Comparison of ENCODE assay signal across 8 mouse cellular contexts in genomic region chr12:86855670-86856069, GRCm38 (mm10). TPM values are rescaled to one million over a fixed set of nuclear protein-coding genes. Genes with fewer than 3 reads are reported as not detected.
DNase-seq lines count a peak whose midpoint lies in the region; ATAC-seq and TF ChIP-seq lines count a peak whose summit lies in the region.

No protein-coding gene starts in this region.

- H3K9ac ChIP-seq in lung, embryonic 14.5 days = peak overlapping the region; percentile 27; the same call in 1 of the 2 replicates
- peak overlapping the region; percentile 20; the same call in 1 of the 2 replicates for H3K9ac ChIP-seq in heart, embryonic 15.5 days
- peak overlapping the region; percentile 40; the same call in 1 of the 2 replicates for H3K9ac ChIP-seq in midbrain, embryonic 16.5 days (ENCODE audit: low read depth, low read length)

- H3K27me3 ChIP-seq in lung, embryonic 14.5 days (ENCODE audit: insufficient read depth, low read length) = no peaks in the 10 kb centered on the region
- no peaks in the 10 kb centered on the region for H3K27me3 ChIP-seq in embryonic facial prominence, embryonic 10.5 days (replicated peaks; ENCODE audit: low read depth, poor library complexity, severe bottlenecking)
- no peaks in the 10 kb centered on the region for H3K27me3 ChIP-seq in heart, embryonic 15.5 days
- H3K27me3 ChIP-seq in midbrain, embryonic 16.5 days (ENCODE audit: control insufficient read depth, insufficient read depth, low read depth, low read length) = no peaks in the 10 kb centered on the region

- H3K36me3 ChIP-seq in lung, embryonic 14.5 days (ENCODE audit: insufficient read depth) = no peaks in the 10 kb centered on the region
- no peaks in the 10 kb centered on the region for H3K36me3 ChIP-seq in embryonic facial prominence, embryonic 10.5 days (replicated peaks)
- no peaks in the 10 kb centered on the region for H3K36me3 ChIP-seq in heart, embryonic 15.5 days
- no peaks in the 10 kb centered on the region for H3K36me3 ChIP-seq in midbrain, embryonic 16.5 days (ENCODE audit: control insufficient read depth, insufficient read depth, low read length)

- intact Hi-C loops in left cerebral cortex, postnatal 4 days (cut with DNase I) = no loop called here

- ATAC-seq in lung, embryonic 14.5 days (ENCODE audit: insufficient read depth) = peak; percentile 82
- peak; percentile 85 for ATAC-seq in heart, embryonic 15.5 days (replicated peaks; ENCODE audit: insufficient number of reproducible peaks, insufficient read depth, low FRiP score, low read depth)
- ATAC-seq in midbrain, embryonic 16.5 days = peak; percentile 68; the same call in 1 of the 2 replicates
- ATAC-seq in inflammation-experienced regulatory T-cells, adult 6 months = no peak
- no peak for ATAC-seq in monocyte, adult 5-6 weeks (replicated peaks; ENCODE audit: insufficient number of reproducible peaks, low FRiP score, low TSS enrichment, poor library complexity, severe bottlenecking)

- H3K9me3 ChIP-seq in lung, embryonic 14.5 days (ENCODE audit: low read depth, low read length) = no peaks in the 10 kb centered on the region
- no peaks in the 10 kb centered on the region for H3K9me3 ChIP-seq in embryonic facial prominence, embryonic 10.5 days
- H3K9me3 ChIP-seq in heart, embryonic 15.5 days (replicated peaks) = no peaks in the 10 kb centered on the region
- no peaks in the 10 kb centered on the region for H3K9me3 ChIP-seq in midbrain, embryonic 16.5 days (replicated peaks; ENCODE audit: control insufficient read depth, low read length, poor library complexity, severe bottlenecking)

- peak; percentile 89 for DNase-seq in lung, embryonic 14.5 days
- DNase-seq in lung, postnatal 25 days (ENCODE audit: low spot score) = no peak
- peak; percentile 83 for DNase-seq in embryonic facial prominence, embryonic 10.5 days (ENCODE audit: low spot score)
- peak; percentile 59 for DNase-seq in left cerebral cortex, postnatal 4 days

- 2% methylated on average over 11 of the region's 11 CpGs for WGBS in lung, embryonic 14.5 days
- 17% methylated on average over 11 of the region's 11 CpGs for WGBS in embryonic facial prominence, embryonic 10.5 days
- WGBS in heart, embryonic 15.5 days = 3% methylated on average over 11 of the region's 11 CpGs
- WGBS in midbrain, embryonic 16.5 days = 9% methylated on average over 11 of the region's 11 CpGs

- H3K4me3 ChIP-seq in lung, embryonic 14.5 days (ENCODE audit: low read depth, low read length) = no peak overlapping the region
- peak overlapping the region; percentile 27; the same call in 1 of the 2 replicates for H3K4me3 ChIP-seq in embryonic facial prominence, embryonic 10.5 days
- H3K4me3 ChIP-seq in heart, embryonic 15.5 days = no peak overlapping the region
- no peak overlapping the region; the same call in 1 of the 2 replicates for H3K4me3 ChIP-seq in midbrain, embryonic 16.5 days (ENCODE audit: low read depth, low read length)

- TF ChIP-seq CTCF in lung, embryonic 14.5 days (IDR thresholded peaks at IDR 0.05; ENCODE audit: low read depth) = no peak

- peak overlapping the region; percentile 48 for H3K4me2 ChIP-seq in lung, embryonic 14.5 days
- peak overlapping the region; percentile 34 for H3K4me2 ChIP-seq in heart, embryonic 15.5 days
- peak overlapping the region; percentile 45 for H3K4me2 ChIP-seq in midbrain, embryonic 16.5 days (ENCODE audit: low read length)

- peak overlapping the region; percentile 19; the same call in 1 of the 2 replicates for H3K27ac ChIP-seq in lung, embryonic 14.5 days (ENCODE audit: low read depth)
- H3K27ac ChIP-seq in embryonic facial prominence, embryonic 10.5 days (replicated peaks) = peak overlapping the region; percentile 73
- peak overlapping the region; percentile 70 for H3K27ac ChIP-seq in heart, embryonic 15.5 days
- peak overlapping the region; percentile 63 for H3K27ac ChIP-seq in midbrain, embryonic 16.5 days (ENCODE audit: low read length)

- H3K4me1 ChIP-seq in lung, embryonic 14.5 days (ENCODE audit: insufficient read depth) = peaks cover 21% of the 10 kb centered on the region
- peaks cover 39% of the 10 kb centered on the region for H3K4me1 ChIP-seq in embryonic facial prominence, embryonic 10.5 days
- H3K4me1 ChIP-seq in heart, embryonic 15.5 days (replicated peaks) = peaks cover 47% of the 10 kb centered on the region
- H3K4me1 ChIP-seq in midbrain, embryonic 16.5 days (ENCODE audit: control insufficient read depth, insufficient read depth, low read length) = peaks cover 28% of the 10 kb centered on the region

RNA-seq across cellular contexts. Expression of gene Irf2bpl, which starts 28.9 kb away (rescaled TPM):
- polyA plus RNA-seq in lung, embryonic 14.5 days (2014; fragmentation: Nextera tagmentation; extraction: Ambion mirVana) = 44.6 and 44.8 TPM in 2 replicates
- polyA plus RNA-seq in embryonic facial prominence, embryonic 10.5 days (2016; fragmentation: Nextera tagmentation; extraction: Ambion mirVana) = 13.5 and 17.3 TPM in 2 replicates
- polyA plus RNA-seq in heart, embryonic 15.5 days (2015; fragmentation: Nextera tagmentation; extraction: Ambion mirVana) = 40.1 and 41.7 TPM in 2 replicates
- total RNA-seq in left cerebral cortex, postnatal 4 days (2021) = 100 to 1,000 TPM; 124 to 127 TPM
- polyA plus RNA-seq in midbrain, embryonic 16.5 days (2015; fragmentation: Nextera tagmentation; extraction: Ambion mirVana) = 69.3 and 76.9 TPM in 2 replicates
- polyA plus RNA-seq in inflammation-experienced regulatory T-cells, adult 6 months (2017; shearing (Covaris generic)) = 10 to 100 TPM in 1 of 3 experiments, 1 to 10 TPM in 2; 8.0 to 14.6 (median 9.4) TPM
- 15.1 to 32.7 TPM (median 18.2 TPM) in 3 replicates for total RNA-seq in monocyte, adult 5-6 weeks (2017)

Comparison
In these comparisons a context has a peak if more than half of its experiments do, and no peak if none do; other contexts are left out.
1. ATAC-seq: peak in lung, embryonic 14.5 days (single experiment), heart, embryonic 15.5 days (single experiment) and midbrain, embryonic 16.5 days (single experiment); none in inflammation-experienced regulatory T-cells, adult 6 months (single experiment) and monocyte, adult 5-6 weeks (single experiment).
2. H3K27ac ChIP-seq: peak in every context shown above with its lines; median percentile 73 in embryonic facial prominence, embryonic 10.5 days; 70 in heart, embryonic 15.5 days; 63 in midbrain, embryonic 16.5 days; 19 in lung, embryonic 14.5 days.
3. Peak in every context shown above with its lines, with median percentiles within 50 percentile points of each other: H3K4me2 ChIP-seq and H3K9ac ChIP-seq.